Mouse (Mus musculus) embryo, embryonic 10.5 days (tissue): ENCODE measurements around the gene Smyd1.

Experiments
- DNase-seq: peaks from one replicate; pipeline ENCODE4 v3.0.0-alpha.2; 2015; ENCODE audit warnings: low spot score

Gene Smyd1

DNA sequence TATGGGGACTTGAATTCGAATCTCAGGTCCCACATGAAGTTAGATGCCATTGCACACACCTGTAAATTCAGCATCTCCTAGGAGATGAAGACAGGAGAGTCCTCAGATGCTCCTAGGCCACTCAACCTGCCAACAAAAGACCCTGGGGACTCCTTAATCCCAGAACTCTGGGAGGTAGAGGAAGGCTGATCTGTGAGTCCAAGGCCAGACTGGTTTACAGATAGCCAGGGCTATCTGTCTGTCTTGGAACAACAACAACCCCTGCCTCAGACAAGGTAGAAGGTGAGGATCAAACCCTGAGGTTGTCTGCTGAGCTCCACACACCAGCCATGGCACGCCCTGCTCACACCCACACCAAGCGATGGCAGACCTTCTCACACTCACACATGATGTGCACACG lies 62.9 kb downstream of the Smyd1 start:
- no peak for DNase-seq

DNA sequence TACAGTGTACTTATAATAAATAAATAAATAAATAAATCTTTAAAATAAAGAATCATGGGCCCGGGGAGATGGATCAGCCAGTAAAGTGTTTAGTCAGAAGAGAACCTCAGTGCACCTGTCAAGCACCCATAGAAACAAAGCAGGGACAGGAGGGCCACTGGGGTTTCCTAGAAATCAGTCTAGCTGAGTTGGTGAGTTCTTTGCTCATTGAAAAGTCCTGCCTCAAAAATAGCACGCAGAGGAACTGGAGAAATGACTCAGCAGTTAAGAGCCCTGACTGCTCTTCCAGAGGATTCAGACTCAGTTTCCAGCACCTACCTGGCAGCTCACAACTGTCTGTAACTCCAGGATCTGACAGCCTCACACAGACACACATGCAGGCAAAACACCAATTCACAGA lies 63.5 kb downstream of the Smyd1 start:
- DNase-seq = no peak

DNA sequence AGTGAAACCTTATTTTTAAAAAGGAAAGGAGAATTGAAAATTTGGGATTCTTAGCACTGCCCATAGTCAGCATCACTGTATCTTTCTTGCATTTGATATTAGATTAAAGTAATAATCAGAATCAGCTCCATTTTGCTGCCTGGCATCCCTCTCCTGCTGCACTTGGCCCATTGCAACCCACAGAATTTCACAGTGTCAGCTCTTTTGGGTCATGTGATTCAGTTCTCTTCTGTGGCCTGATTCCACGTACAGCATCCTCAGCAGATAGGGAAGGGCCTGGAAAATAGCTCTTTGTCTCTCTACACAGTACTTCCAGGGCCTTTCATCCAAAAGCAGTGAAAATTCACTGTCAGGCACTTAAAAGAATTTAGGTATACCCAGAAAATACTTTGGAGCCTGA lies 64.7 kb downstream of the Smyd1 start:
- DNase-seq = no peak

DNA sequence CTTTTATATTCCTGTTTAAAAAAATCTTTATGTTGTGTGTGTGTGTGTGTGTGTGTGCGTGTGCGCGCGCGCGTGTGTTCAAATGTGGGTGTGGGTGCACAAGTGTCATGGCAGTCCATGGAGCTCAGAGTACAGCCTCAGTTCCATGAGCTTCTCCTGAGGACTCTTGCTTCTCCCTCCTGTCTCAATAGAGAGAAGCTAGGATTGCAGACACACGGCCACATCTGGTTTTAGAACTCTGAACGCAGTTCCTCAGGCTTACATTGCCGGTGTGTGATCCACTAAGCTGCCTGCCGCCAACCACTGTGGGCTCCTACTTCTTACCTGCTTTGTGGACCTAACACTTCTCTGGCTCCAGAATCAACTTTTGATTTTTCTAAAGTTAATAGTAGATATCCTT lies 65.9 kb downstream of the Smyd1 start:
- no peak for DNase-seq

DNA sequence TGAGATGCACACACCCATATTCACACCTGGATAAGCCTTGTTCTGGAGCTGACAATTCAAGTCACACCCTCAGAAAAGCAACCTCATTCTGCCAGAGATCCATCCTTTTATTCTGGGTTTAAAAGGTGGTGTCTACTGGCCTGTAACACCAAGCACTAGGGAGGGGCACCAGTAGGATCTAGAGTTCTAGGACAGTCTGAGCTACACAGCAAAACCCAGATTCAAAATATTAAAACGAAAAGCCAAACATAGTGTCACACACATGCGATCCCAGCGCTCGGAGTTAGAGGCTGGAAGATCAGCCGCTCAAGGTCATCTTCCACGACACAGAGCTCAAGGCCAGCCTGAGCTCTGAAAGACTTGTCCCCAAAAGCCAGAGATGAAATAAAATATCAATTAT lies 67.6 kb downstream of the Smyd1 start:
- no peak for DNase-seq

DNA sequence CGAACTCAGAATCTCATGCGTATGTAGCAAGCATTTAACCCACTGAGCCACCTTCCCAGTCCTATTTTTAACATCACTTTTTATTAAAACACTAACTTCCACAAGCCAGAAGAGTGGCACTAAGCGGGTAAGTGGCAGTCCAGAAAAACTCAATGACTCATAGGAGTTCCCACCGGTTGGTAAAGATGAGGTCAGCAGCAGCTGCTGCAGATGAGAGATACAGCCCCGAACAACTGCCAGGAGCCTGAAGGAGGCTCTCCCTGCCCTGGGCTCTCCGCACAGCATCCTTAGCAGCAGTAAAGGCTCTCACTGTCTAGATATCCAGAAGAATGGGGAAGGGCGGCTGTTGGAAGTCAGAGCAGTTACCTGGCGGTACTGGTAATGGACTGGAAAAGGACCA lies 71.1 kb downstream of the Smyd1 start:
- DNase-seq = no peak

DNA sequence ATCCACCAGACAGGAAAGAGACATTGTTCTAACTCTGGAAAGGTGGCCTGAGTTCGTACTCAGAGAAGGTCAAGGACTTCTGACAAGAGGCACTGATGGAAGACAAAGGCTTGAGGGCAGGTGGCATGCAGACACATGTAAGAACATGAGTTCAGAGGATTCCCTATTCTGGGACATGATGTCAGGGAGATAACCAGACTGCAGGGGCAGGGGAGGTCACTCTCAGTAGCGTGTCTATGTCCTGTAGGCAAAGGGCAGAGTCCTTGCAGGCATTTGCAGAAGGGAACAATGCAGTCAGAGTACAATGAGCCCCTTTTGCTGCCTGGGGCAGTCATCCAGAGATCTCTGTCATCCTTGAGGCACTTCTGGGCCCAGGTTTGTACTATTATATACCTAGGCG lies 72.4 kb downstream of the Smyd1 start:
- no peak for DNase-seq

DNA sequence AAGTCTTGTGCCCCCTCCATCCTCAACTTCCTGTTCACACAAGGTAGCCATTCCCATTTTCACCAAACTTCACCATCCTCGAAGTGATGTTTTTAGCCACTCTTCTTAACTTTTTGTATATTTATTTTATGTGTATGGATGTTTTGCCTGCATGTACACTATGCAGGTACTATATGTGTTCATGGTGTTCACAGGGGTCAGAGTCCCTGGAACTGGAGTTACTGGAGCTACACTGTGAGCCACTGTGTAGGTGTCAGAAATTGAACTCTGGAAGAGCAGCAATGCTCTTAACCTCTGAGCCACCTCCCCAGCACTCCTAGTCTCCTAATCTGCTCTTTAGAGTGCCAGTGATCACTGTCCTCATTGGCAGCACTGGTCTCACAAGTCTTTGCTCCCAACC lies 73.6 kb downstream of the Smyd1 start:
- DNase-seq = no peak

DNA sequence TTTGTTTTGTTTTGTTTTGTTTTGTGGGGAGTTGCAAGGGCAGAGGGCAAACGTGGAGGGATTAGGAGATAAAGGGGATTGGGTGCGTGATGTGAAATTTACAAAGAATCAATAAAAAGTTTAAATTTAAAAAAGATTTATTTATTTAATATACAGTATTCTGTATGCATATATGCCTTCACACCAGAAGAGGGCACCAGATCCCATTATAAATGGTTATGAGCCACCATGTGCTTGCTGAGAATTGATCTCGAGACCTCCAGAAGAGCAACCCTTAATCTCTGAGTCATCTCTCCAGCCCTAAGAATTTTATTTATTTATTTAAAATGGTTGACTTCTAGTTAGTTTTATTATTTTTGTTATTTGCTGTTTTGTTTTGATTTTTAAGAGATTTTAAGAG lies 78.8 kb downstream of the Smyd1 start:
- no peak for DNase-seq

DNA sequence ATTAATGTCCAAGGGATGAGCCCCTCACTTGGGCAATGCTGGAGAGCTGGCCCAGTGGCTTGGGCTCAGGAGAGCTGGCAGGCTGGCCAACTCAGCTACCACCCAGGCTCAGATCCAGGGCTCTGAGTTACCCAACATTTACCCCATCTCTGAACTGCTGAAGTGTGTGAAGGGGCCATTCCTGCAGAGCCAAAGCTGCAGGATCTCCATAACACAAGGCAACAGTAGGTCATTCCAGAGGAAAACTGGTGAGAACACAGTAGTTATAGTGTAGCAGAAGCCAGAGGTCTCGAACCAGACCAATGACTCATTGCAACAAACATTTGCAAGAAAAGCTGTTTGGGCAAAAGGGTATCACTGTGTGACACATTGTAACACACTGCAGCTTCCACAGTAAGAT lies 79.2 kb downstream of the Smyd1 start:
- no peak for DNase-seq

DNA sequence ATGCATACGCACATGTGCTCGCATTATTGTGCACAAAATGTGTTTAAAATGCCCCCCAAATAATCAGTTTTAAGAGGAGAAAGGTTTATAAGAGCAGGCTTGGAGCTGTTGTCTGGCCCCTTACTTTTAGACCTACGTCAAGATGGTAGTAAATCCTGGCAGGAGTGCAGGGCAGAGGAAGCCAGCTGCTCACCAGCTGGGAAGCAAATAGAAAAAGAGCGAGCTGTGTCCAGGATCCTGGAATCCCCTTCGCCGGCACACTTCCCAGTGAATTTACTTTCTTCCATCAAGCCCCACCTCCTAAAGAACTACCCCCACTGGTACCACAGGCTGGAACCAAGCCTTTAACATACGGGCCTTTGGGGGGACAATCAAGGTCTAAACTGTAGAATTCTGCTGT lies 81.2 kb downstream of the Smyd1 start:
- DNase-seq = no peak

DNA sequence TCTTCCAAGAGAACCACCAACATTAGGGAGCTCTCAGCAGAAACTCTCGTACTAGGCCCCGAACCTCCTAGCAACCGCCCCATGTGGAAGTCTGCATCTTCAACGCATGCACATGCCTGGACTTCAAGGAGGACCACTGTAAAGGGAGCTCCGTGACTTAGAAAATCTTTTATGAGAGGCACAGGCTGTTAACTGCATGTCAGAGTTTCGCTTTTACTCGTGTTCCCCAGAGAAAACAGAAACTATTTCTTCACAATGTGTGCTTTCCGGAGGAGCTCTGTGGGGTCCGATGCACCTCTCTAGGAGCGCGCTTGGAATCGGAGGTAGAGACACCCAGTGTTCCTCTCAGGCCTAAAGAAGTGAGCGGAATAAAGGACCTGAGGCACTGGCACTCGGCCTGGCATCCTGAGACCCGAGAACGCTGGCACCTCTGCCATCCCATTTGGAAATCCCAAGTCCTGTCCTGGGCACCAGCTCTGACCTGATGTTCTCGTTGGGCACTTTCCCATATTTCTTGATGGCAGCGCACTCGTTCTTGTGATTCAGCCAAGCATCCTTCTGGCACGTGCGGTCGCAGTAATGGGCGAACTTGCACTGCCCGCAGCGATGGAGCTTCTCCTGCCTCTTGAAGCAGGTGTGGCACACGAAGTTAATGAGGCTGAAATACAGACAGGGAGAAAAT lies 82.8 kb downstream of the Smyd1 start:
- DNase-seq = no peak

DNA sequence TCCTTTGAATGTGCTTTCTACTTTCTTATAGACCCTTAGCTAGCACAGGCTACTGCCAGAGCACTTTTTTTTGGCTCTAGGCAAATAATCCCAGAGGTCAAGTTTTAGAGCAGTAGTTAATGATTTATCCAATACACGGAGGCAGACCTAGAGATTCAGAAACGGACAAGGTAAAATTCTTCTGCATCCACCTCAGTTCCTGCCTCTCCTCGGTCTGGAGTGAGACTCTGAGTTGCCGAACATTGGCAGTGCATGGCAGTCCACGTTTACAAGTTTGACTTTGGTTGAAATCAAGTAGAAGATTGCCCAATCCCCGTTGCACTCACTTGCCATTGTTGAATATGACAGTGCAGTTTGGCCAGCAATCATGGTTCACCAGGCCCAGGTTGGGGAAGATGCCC lies 85.0 kb downstream of the Smyd1 start:
- DNase-seq = no peak

DNA sequence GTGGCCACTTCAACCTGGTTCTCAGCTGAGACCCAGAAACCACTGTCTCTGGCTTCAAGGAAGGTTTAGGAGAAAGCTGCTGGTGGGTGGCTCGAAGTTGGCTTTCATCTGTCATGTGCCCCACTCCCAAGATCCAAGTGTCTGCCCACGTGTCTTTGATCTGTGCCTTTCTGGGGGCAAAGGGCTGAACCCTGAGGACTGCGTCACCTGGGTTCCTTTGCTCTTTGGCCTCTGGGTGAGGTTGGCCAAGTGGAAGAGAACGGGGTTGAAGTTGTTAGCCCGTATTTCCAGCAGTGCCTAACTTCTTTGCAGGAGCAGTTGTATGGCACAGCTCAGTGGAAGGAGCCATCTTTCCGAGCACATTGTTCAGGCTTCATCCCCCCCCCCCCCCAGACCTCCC lies 85.5 kb downstream of the Smyd1 start:
- no peak for DNase-seq

DNA sequence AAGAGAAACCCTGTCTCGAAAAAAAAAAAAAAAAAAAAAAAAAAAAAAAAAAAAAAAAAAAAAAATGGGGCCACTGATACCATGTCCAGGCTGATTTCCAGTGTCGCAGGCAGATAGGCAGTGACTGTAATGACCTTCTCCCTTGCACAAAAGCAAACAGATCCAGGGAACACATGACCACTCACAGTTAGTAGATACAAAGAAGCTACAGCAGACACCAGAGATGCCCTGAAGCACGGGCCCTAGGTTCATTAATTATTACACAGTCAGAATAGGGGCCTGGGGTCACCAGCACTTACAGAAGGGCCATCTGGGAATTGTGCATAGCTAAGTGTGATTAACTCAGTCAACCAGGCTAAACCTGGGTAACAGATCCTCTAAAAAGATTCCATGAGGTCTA lies 86.1 kb downstream of the Smyd1 start:
- no peak for DNase-seq

DNA sequence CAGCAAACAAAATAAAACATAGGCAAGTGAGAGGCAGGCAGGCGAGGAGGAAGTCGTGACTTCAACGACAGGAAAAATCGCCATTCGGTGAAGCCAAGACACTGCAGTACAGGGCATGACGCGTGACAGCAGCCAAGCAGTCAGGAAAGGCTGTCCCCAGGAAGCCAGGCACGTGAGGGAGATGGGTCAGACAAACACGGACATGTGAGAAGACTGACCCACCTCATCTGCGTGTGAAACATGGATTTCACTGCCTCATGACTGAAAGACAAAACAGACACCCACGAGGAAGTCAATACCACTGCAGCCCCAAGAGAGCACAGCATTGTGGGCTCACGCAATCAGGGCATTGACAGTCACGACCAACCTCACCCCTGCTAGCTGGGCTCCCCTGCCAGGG lies 86.9 kb downstream of the Smyd1 start:
- DNase-seq = no peak

DNA sequence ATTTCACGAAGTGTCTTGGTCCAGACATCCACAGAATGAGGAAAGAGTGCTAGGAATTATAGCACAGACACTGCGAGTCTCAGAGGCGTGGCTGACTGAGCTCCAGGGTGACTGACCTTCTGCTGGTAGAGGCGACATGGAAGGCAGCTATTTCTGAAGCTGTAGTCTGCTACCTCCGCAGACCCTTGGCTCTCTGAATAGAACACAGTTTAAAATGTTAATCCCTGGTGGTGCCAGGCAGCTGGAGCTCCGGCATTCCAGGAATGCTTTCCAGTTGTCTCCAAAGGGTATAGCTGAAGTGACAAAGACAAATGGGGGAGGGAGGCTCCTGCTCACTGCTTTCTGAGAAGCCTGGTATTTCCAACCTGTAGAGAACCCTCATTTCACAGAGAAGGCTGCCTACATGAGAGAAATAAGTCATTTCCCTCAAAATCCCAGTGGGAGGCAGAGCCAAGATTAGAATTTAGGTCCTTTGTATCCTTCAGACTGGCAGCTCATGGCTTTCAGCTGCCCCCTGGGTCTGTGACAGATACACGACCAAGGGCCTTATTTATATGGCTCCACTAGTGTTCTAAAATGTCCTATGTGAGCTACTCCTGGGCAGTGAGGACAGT lies 94.8 kb downstream of the Smyd1 start:
- DNase-seq = peak; percentile 70

DNA sequence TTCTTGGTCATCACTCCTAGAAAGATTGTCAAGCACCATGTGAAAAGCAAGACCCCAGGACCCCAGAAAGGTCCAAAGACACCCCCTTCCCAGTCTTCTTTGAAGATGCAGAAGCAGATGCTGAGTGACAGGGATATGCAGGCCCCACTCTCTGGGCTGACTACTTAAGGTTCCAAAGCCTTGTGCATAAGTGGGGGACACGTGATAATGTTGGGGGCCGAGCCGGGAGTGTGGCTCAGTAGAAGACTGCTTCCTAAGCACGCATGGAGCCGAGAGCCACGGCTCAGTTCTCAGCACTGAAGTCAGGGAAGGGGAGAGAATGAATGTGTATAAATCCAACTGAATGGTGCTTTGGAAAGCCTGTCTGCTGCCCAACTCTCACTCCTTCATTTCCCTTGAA lies 95.5 kb downstream of the Smyd1 start:
- no peak for DNase-seq

DNA sequence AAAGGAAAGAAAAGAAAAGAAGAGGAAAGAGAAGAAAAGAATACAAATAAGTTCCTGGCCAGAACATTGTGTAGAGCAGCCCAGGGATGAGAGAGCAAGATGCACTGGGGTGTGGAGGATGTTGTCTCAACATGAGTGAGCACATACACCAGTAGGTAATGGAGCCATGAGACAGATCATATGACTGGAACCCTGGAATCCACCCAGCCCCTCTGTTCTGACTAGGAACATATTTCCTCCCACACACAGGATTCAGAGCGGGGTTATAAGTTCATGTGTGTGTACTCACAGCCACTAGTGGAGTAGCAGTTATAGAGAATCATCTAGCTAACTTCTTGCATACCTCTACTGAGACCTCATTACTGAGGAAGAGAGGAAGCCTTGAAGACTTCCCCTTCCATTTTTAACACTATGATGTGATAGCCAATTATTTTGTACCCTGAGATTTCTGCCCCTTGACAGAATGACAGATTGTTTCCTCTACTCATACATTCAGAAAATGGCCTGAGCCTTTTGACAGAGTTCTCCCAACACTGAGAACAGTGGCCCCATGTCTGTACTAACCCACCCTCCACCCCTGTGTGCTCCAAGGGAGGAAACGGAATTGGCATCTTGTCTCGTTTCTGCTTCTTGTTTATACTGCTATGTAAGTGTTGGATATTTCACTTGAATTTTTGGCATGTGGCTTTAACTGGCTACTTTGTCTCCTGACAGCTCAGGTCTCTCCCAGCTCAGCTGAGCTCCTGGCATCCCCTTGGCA lies 97.7 kb downstream of the Smyd1 start:
- DNase-seq = no peak

DNA sequence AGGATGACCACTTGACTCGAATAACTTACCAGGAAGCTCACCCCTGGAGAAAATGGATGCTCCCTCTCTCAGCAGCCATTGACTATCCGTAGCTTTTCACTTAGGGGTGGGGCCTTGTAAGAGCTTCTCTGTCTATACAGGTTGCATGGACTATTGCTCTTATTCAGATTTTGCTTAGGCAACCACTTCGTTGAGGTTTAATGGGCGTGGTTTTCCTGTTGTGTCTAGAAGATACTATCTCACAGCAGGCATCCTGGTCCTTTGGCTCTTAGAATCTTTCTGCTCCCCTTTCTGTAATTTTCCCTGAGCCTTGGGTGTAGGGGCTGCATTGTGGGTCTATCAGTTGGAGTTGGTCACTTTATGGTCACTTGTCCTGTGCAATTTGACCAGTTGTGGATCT lies 100.5 kb downstream of the Smyd1 start:
- no peak for DNase-seq

DNA sequence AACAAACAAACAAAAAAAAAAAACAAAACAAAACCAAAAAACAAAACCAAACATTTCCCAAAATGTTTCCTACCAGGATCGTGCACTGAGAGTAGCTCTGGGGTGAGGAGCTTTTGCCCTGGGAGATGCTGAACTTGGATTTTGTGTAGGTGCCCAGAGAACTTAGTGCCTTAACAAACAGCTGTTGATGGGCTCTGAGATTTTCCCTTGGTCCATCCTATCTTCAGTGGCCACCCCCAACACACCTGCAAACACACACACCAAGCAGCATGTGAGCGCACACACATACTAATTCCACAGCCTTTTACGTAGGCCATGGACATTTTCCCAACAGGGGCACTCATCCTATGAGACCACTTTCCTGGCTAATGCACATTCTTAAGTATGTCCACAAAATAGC lies 109.6 kb downstream of the Smyd1 start:
- no peak for DNase-seq

DNA sequence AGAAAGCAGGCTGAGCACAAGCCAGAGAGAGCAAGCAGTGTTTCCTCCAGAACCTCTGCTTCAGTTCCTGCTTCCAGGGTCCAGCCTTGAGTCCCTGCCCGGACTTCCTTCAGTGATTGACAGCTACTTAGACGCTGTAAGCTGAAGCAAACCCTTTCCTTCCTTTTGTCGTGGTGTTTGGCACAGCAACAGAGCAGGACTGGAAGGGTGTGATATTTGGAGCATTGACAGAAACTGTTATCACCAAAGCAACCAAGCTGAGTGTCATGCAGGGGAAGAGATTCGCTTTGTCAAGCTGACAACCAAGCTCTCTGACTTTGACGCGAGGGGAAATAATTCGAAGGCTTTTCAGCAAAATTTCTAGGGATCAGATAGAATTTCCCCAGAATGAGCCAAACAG lies 110.1 kb downstream of the Smyd1 start:
- no peak for DNase-seq

DNA sequence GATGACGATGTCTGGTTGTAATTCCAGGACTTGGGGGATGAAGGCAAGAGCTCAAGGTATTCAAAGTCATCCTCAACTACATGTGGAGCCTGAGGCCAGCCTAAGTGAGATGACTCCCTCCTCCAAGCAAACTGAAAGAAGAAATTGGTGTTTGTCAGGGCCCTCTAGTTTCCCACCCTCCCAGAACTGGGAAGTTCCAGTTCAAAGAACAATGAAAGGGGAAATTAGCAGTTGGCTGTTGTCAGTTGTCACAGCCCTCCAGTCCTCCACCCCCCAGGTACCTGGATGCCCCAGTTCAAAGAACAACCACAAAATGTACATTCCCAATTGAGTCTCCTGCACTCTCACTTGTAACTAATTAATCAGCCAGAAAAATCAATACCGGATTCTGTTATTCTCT lies 113.3 kb downstream of the Smyd1 start:
- DNase-seq = no peak

DNA sequence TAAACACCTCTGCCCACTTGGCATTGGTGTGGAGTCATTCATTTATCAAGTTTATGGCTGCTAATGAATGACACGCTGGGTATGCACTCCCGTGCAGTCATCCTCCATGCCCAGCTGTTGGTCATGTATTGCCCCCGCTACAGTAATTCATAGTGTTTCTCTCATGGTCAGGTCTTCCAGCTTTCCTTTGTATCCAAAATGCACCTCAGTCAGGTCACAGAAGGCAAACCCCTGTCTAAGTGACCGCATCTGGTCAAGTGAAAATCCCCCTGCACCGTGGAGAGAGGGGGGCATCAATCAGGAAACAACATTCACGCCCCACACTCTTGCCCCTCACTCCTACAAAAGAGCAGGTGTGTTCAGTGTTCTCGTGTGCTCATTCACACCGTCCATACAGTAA lies 117.9 kb downstream of the Smyd1 start:
- no peak for DNase-seq
